Mouse (Mus musculus) kidney, postnatal 4 days (tissue): ENCODE results near the gene Rac2.

Source experiments
- DNase-seq, 2 experiments: peaks; one replicate each; pipeline ENCODE4 v3.0.0; 2021; ENCODE audit warnings: mixed read lengths in 2 of 2

Gene Rac2

DNA sequence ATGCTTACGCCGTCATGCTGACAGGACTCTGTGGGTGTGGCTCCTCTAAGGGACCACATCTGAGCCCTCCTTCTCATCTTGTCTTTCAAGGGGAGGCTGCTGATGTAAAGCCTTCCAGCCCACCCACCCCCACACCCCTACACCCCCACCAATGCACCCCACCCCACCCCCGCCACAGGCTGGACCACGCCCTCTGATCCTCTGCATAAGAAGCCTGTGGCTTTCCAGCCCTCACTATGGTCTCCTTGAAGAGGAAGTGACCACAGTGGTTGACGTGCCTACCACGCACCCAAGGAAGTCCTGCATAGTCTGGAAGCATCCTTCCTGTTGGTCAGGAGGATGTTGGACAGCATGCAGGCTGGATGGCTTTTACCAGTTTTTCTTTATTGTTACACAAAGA is 56.8 kb downstream of the Rac2 start:
- DNase-seq, result no peak

DNA sequence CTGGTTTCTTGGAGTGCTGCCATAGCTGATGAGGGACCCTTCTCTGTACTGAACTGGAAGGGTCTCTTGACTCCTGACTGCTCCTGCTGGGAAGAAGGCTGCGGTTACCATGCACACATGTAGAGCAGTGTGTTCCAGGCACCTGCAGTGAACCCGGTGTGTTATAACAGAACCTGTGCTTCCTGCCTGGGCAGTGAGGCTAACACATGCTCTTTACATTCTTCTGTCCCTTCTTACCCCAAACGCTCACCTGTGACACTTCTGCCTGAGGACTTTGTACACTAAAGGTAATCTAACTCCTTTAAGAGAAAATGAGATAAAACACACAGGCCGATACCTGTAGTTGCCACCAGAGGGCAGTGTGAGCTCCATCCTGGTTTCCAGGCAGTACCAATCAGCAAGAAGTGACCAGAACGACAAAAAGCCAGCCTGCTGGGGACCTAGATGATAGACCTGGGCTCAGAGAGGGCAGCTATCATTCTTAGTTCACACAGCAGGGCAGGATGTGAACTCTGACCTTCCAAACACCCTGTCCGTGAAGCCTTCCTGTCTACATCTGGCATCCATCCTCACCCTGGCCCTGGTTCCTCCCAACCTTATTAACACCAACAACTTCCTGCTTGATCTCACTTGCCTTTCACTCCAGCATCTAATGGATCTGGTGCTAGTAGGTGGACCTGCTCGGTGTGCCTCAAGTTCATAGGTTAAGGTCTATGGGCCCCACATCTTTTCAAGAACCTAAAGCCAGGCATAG is 58.0 kb downstream of the Rac2 start:
- peak; percentile 87 to 88 for DNase-seq

- DNase-seq, result no peak
Observed at GRCm38 (mm10) chr15:78513019-78513418, 59.6 kb downstream of the Rac2 start.

- no peak for DNase-seq
Observed at GRCm38 (mm10) chr15:78511951-78512350, 60.6 kb downstream of the Rac2 start.

DNA sequence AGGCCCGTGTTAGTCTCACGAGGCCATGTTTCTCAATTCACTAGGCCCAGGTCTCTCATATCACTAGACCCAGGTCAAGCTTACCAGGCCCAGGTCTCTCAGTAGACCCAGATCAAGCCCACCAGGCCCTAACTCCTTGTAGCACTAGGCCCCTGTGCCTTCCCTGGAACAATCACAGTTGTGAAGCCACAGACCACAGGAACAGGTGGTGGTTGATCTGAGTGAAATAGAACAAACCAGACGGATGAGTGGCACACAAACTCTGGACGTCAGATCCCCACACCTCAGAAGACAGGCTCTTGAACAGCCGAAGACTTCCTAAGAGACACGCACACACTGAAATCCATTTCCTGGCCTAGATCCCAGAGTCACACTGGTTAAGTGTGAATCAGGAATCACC is 61.8 kb downstream of the Rac2 start:
- DNase-seq, result no peak

DNA sequence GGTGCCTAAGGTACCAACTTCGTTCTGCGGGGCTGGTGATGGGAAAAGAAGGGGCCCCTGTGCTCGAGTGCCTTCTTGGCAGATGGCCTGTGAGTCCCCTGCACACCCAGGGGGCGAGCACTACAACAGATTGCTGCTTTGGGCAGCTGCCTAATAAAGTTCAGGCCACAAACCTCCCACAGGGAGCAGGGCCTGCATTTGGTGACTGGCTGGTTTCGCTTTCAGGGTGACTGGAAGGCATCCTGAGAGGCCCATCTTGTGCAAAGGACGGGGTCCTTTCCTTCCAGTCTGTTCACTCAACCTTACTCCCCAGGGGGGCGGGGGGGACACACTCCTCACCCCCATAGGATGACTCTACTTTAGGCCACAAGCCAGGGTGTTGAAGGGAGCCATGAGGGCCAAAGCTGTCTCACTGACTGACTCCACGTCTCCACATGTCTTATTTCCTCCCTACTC is 62.4 kb downstream of the Rac2 start:
- DNase-seq, result no peak

GRCm38 (mm10) chr15:78509297-78509899 is 63.2 kb downstream of the Rac2 start:
- DNase-seq, result no peak
